ENCODE assay signal across 25 mouse cellular contexts in genomic region chr11:61809793-61810192, GRCm38 (mm10). TPM values are rescaled to one million over a fixed set of nuclear protein-coding genes. Genes with fewer than 3 reads are reported as not detected.
DNase-seq lines count a peak whose midpoint lies in the region; TF ChIP-seq lines count a peak whose summit lies in the region.
"Had no signal": no experiment of that assay in that cellular context is flagged by ENCODE, and none has a peak within 500 bp of the region (broad histone marks: within the 10 kb centered on the region; RNA-seq: fewer than 3 reads in every experiment).

No protein-coding gene starts in this region.

- no peak overlapping the region for H3K27ac ChIP-seq in layer of hippocampus, adult 2 months
- H3K27ac ChIP-seq: embryonic facial prominence, embryonic 10.5 days; forebrain, embryonic 12.5 days; heart, adult 2 months; left cerebral cortex, adult 2 months; macrophage; midbrain, embryonic 13.5 days had no signal

- H3K4me3 ChIP-seq in layer of hippocampus, adult 2 months = no peak overlapping the region
- H3K4me3 ChIP-seq: embryonic facial prominence, embryonic 10.5 days; forebrain, embryonic 12.5 days; heart, adult 2 months; left cerebral cortex, adult 2 months; midbrain, embryonic 13.5 days had no signal

- no peak for DNase-seq in layer of hippocampus, adult 2 months (ENCODE audit: low spot score in 2 of 2)
- no peak for DNase-seq in layer of hippocampus, adult 9-10 months (ENCODE audit: low spot score)
- DNase-seq in retina, postnatal 1 day = peak; percentile 4
- no peak for DNase-seq in retina, embryonic 14.5 days (ENCODE audit: low spot score)
- peak; percentile 46 for DNase-seq in embryo, embryonic 11 days
- DNase-seq in heart, postnatal 4 days = no peak
- no peak for DNase-seq in spleen, postnatal 10 days (ENCODE audit: low spot score in 2 of 2)
- DNase-seq: adrenal gland, postnatal 14 days; B cell, adult 2 months; cerebellum, adult 11 months; cerebellum, postnatal 14 days; gastrocnemius, postnatal 25 days; heart, adult 2 months; heart, postnatal 36 days; kidney, adult 18-20 months; kidney, postnatal 25 days; layer of hippocampus, adult 9-11 months; lung, adult 18-20 months; spleen, adult 18-20 months; thymus, adult 2 months had no signal

- 0 out of 2 replicates have a peak, but pooled peaks have one; percentile 5 for TF ChIP-seq CTCF in layer of hippocampus, adult 2 months (conservative IDR thresholded peaks at IDR 0.05)

RNA-seq across cellular contexts. Expression of gene Ulk2, which starts 45.1 kb away (rescaled TPM):
- 10 to 100 TPM; 71.2 to 74.3 TPM for total RNA-seq in layer of hippocampus, adult 2 months (2021)
- 10 to 100 TPM; 30.3 to 32.1 TPM for total RNA-seq in heart, postnatal 4 days (2021)

RNA-seq across cellular contexts. Expression of gene Prpsap2, which starts 47.9 kb away (rescaled TPM):
- 10 to 100 TPM; 50.8 to 51.0 TPM for total RNA-seq in layer of hippocampus, adult 2 months (2021)
- total RNA-seq in heart, postnatal 4 days (2021) = 10 to 100 TPM; 12.3 to 12.5 TPM

Comparison
In these comparisons a context has a peak if more than half of its experiments do, and no peak if none do; other contexts are left out.
1. DNase-seq: peak in retina, postnatal 1 day (single experiment) and embryo, embryonic 11 days (single experiment); none in layer of hippocampus, adult 2 months (0 of 2), layer of hippocampus, adult 9-10 months (single experiment), retina, embryonic 14.5 days (single experiment), heart, postnatal 4 days (single experiment) and spleen, postnatal 10 days (0 of 2).